Comparison of ENCODE assay signal across 12 mouse cellular contexts in genomic region chr4:118000605-118001208, GRCm38 (mm10).
DNase-seq lines count a peak whose midpoint lies in the region; ATAC-seq lines count a peak whose summit lies in the region.
"Had no signal": no experiment of that assay in that cellular context is flagged by ENCODE, and none has a peak within 500 bp of the region (broad histone marks: within the 10 kb centered on the region; RNA-seq: fewer than 3 reads in every experiment).

No protein-coding gene starts in this region.

- H3K4me3 ChIP-seq in heart, embryonic 10.5 days = no peak overlapping the region
- H3K4me3 ChIP-seq in midbrain, embryonic 15.5 days = no peak overlapping the region
- H3K4me3 ChIP-seq: layer of hippocampus, adult 2 months had no signal

- no peak for ATAC-seq in midbrain, embryonic 15.5 days (replicated peaks)
- ATAC-seq in monocyte, adult 5-6 weeks (replicated peaks; ENCODE audit: insufficient number of reproducible peaks, low FRiP score, low TSS enrichment, poor library complexity, severe bottlenecking) = no peak

- whole genome bisulfite sequencing in heart, embryonic 10.5 days = 54% methylated on average over 10 of the region's 10 CpGs
- WGBS in midbrain, embryonic 15.5 days = 66% methylated on average over 10 of the region's 10 CpGs

- no peaks in the 10 kb centered on the region for H3K27me3 ChIP-seq in heart, embryonic 10.5 days (ENCODE audit: insufficient read depth, poor library complexity, severe bottlenecking)
- H3K27me3 ChIP-seq in midbrain, embryonic 15.5 days (replicated peaks) = no peaks in the 10 kb centered on the region

- H3K27ac ChIP-seq in heart, embryonic 10.5 days = peak overlapping the region; percentile 72
- H3K27ac ChIP-seq in midbrain, embryonic 15.5 days = no peak overlapping the region
- H3K27ac ChIP-seq: layer of hippocampus, adult 2 months; macrophage had no signal

- H3K9me3 ChIP-seq in heart, embryonic 10.5 days = no peaks in the 10 kb centered on the region
- no peaks in the 10 kb centered on the region for H3K9me3 ChIP-seq in midbrain, embryonic 15.5 days

- intact Hi-C loops in heart, postnatal 10 days (cut with DNase I) = no loop called here

- H3K4me1 ChIP-seq in heart, embryonic 10.5 days = peaks cover 49% of the 10 kb centered on the region
- peaks cover 16% of the 10 kb centered on the region for H3K4me1 ChIP-seq in midbrain, embryonic 15.5 days

- no peak for DNase-seq in heart, embryonic 10.5 days (ENCODE audit: low spot score)
- DNase-seq in heart, postnatal 10 days = no peak
- DNase-seq in testis, postnatal 10 days (ENCODE audit: low spot score) = peak; percentile 40
- DNase-seq in testis, postnatal 14 days (ENCODE audit: low spot score) = no peak
- DNase-seq in kidney, postnatal 10 days = peak; percentile 44
- no peak for DNase-seq in layer of hippocampus, adult 9-11 months
- DNase-seq: heart, postnatal 14 days; left cerebral cortex, postnatal 4 days had no signal

- no peaks in the 10 kb centered on the region for H3K36me3 ChIP-seq in heart, embryonic 10.5 days
- no peaks in the 10 kb centered on the region for H3K36me3 ChIP-seq in midbrain, embryonic 15.5 days (replicated peaks)

- no peak overlapping the region for H3K4me2 ChIP-seq in midbrain, embryonic 15.5 days

- H3K9ac ChIP-seq in midbrain, embryonic 15.5 days = no peak overlapping the region

Comparison
In these comparisons a context has a peak if more than half of its experiments do, and no peak if none do; other contexts are left out.
1. DNase-seq: peak in testis, postnatal 10 days (single experiment) and kidney, postnatal 10 days (single experiment); none in heart, embryonic 10.5 days (single experiment), heart, postnatal 10 days (0 of 2), testis, postnatal 14 days (single experiment) and layer of hippocampus, adult 9-11 months (single experiment).